Mouse (Mus musculus): ENCODE results near the gene Auh.

DNA sequence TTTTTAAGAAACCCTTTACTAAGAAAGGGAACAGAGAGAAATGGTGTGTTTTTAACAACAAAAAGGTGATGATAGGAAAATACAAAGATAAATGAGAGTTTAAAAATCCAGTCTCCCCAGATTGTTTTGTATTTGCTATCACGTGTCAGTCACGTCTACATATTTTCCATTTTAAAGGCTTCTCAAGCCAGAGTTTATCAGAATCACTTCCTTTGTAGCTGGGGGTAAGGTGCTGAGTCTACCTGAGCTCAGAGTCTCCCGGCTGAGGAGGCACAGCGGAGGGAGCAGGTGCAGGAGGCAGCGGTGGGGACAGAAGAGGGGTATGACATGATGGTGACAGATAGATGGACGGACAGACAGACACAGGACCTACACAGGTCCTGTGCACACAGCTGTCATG lies 55.1 kb downstream of the Auh start:
- TF ChIP-seq POLR2A (IDR thresholded peaks at IDR 0.05; ENCODE audit: low read depth, low read length), result no peak
- no peak for TF ChIP-seq CTCF (IDR thresholded peaks at IDR 0.05; ENCODE audit: borderline replicate concordance, insufficient read depth, low read length)

Data from embryonic fibroblast, embryonic 13.5 days (primary cell).